Mouse (Mus musculus): ENCODE data around the gene Taar6. TPM values are rescaled to one million over a fixed set of nuclear protein-coding genes. Genes with fewer than 3 reads are reported as not detected.

The Taar6 gene
- not detected in 2 replicates for polyA plus RNA-seq (2012; rRNA removed)

GRCm38 (mm10) chr10:23985546-23985945, at the start of gene Taar6:
Gene Taar6, minus strand, starts transcription at chr10:23985646.
- no peak within 1 kb of the TSS for H3K4me3 ChIP-seq (ENCODE audit: extremely low read depth, insufficient read depth, insufficient read length)
- WGBS, result 87% methylated on average over 8 of the region's 8 CpGs
- H3K27ac ChIP-seq (ENCODE audit: insufficient read depth, low read length), result no peak within 1 kb of the TSS
- H3K36me3 ChIP-seq (ENCODE audit: control insufficient read depth, insufficient read depth, low read length), result no peaks in the 10 kb centered on the region
- H3K4me1 ChIP-seq (ENCODE audit: control insufficient read depth, insufficient read depth, insufficient read length), result no peaks in the 10 kb centered on the region
- DNase-seq (ENCODE audit: low read depth in 1 of 2, low spot score in 2 of 2), result no peak
- H3K27me3 ChIP-seq (ENCODE audit: control insufficient read depth, insufficient read depth, low read length), result no peaks in the 10 kb centered on the region
- TF ChIP-seq CTCF (IDR thresholded peaks at IDR 0.05; ENCODE audit: extremely low read depth, insufficient read depth, insufficient read length, insufficient replicate concordance) (no peak), POLR2A (IDR thresholded peaks at IDR 0.05; ENCODE audit: low read depth, low read length) (no peak)

- Histone ChIP-seq H3K36me3 (ENCODE audit: control insufficient read depth, insufficient read depth, low read length) (no peaks in the 10 kb centered on the region), H3K4me3 (ENCODE audit: extremely low read depth, insufficient read depth, insufficient read length) (no peak overlapping the region), H3K27ac (ENCODE audit: insufficient read depth, low read length) (no peak overlapping the region), H3K27me3 (ENCODE audit: control insufficient read depth, insufficient read depth, low read length) (no peaks in the 10 kb centered on the region), H3K4me1 (ENCODE audit: control insufficient read depth, insufficient read depth, insufficient read length) (no peaks in the 10 kb centered on the region)
- no peak for DNase-seq (ENCODE audit: low read depth in 1 of 2, low spot score in 2 of 2)
- TF ChIP-seq POLR2A (IDR thresholded peaks at IDR 0.05; ENCODE audit: low read depth, low read length) (no peak), CTCF (IDR thresholded peaks at IDR 0.05; ENCODE audit: extremely low read depth, insufficient read depth, insufficient read length, insufficient replicate concordance) (no peak)
These were observed 45.9 kb upstream of the Taar6 start for GRCm38 (mm10) chr10:24031347-24031746.

- H3K4me1 ChIP-seq (ENCODE audit: control insufficient read depth, insufficient read depth, insufficient read length), result no peaks in the 10 kb centered on the region
- no peaks in the 10 kb centered on the region for H3K27me3 ChIP-seq (ENCODE audit: control insufficient read depth, insufficient read depth, low read length)
- no peak for DNase-seq (ENCODE audit: low read depth in 1 of 2, low spot score in 2 of 2)
- no peak within 1 kb of the TSS for H3K27ac ChIP-seq (ENCODE audit: insufficient read depth, low read length)
- TF ChIP-seq POLR2A (IDR thresholded peaks at IDR 0.05; ENCODE audit: low read depth, low read length), result no peak
- no peak for TF ChIP-seq CTCF (IDR thresholded peaks at IDR 0.05; ENCODE audit: extremely low read depth, insufficient read depth, insufficient read length, insufficient replicate concordance)
- H3K36me3 ChIP-seq (ENCODE audit: control insufficient read depth, insufficient read depth, low read length), result no peaks in the 10 kb centered on the region
- H3K4me3 ChIP-seq (ENCODE audit: extremely low read depth, insufficient read depth, insufficient read length), result no peak within 1 kb of the TSS
These were observed 41.5 kb upstream of the Taar6 start, which contains the start of gene Taar7d for GRCm38 (mm10) chr10:24026922-24027321. Gene Taar7d, plus strand, starts transcription at chr10:24027222.

- Histone ChIP-seq H3K4me1 (ENCODE audit: control insufficient read depth, insufficient read depth, insufficient read length) (no peaks in the 10 kb centered on the region), H3K27me3 (ENCODE audit: control insufficient read depth, insufficient read depth, low read length) (no peaks in the 10 kb centered on the region), H3K4me3 (ENCODE audit: extremely low read depth, insufficient read depth, insufficient read length) (no peak overlapping the region), H3K27ac (ENCODE audit: insufficient read depth, low read length) (no peak overlapping the region), H3K36me3 (ENCODE audit: control insufficient read depth, insufficient read depth, low read length) (no peaks in the 10 kb centered on the region)
- 78% methylated on average over 1 of the region's 1 CpGs for WGBS
- no peak for DNase-seq (ENCODE audit: low read depth in 1 of 2, low spot score in 2 of 2)
- TF ChIP-seq CTCF (IDR thresholded peaks at IDR 0.05; ENCODE audit: extremely low read depth, insufficient read depth, insufficient read length, insufficient replicate concordance), result no peak
- TF ChIP-seq POLR2A (IDR thresholded peaks at IDR 0.05; ENCODE audit: low read depth, low read length), result no peak
These were observed 22.7 kb upstream of the Taar6 start for GRCm38 (mm10) chr10:24008143-24008542.

GRCm38 (mm10) chr10:24007034-24007433, 21.6 kb upstream of the Taar6 start:
- no peak overlapping the region for H3K4me3 ChIP-seq (ENCODE audit: extremely low read depth, insufficient read depth, insufficient read length)
- H3K4me1 ChIP-seq (ENCODE audit: control insufficient read depth, insufficient read depth, insufficient read length), result no peaks in the 10 kb centered on the region
- H3K27ac ChIP-seq (ENCODE audit: insufficient read depth, low read length), result no peak overlapping the region
- no peaks in the 10 kb centered on the region for H3K27me3 ChIP-seq (ENCODE audit: control insufficient read depth, insufficient read depth, low read length)
- no peak for TF ChIP-seq POLR2A (IDR thresholded peaks at IDR 0.05; ENCODE audit: low read depth, low read length)
- no peak for TF ChIP-seq CTCF (IDR thresholded peaks at IDR 0.05; ENCODE audit: extremely low read depth, insufficient read depth, insufficient read length, insufficient replicate concordance)
- no peaks in the 10 kb centered on the region for H3K36me3 ChIP-seq (ENCODE audit: control insufficient read depth, insufficient read depth, low read length)
- no peak for DNase-seq (ENCODE audit: low read depth in 1 of 2, low spot score in 2 of 2)
- 74% methylated on average over 2 of the region's 2 CpGs for WGBS

GRCm38 (mm10) chr10:24006442-24006841, 21.0 kb upstream of the Taar6 start:
- H3K4me3 ChIP-seq (ENCODE audit: extremely low read depth, insufficient read depth, insufficient read length), result no peak overlapping the region
- TF ChIP-seq CTCF (IDR thresholded peaks at IDR 0.05; ENCODE audit: extremely low read depth, insufficient read depth, insufficient read length, insufficient replicate concordance) (no peak), POLR2A (IDR thresholded peaks at IDR 0.05; ENCODE audit: low read depth, low read length) (no peak)
- no peaks in the 10 kb centered on the region for H3K27me3 ChIP-seq (ENCODE audit: control insufficient read depth, insufficient read depth, low read length)
- DNase-seq (ENCODE audit: low read depth in 1 of 2, low spot score in 2 of 2), result no peak
- H3K27ac ChIP-seq (ENCODE audit: insufficient read depth, low read length), result no peak overlapping the region
- 82% methylated on average over 1 of the region's 1 CpGs for WGBS
- H3K4me1 ChIP-seq (ENCODE audit: control insufficient read depth, insufficient read depth, insufficient read length), result no peaks in the 10 kb centered on the region
- no peaks in the 10 kb centered on the region for H3K36me3 ChIP-seq (ENCODE audit: control insufficient read depth, insufficient read depth, low read length)

- H3K27me3 ChIP-seq (ENCODE audit: control insufficient read depth, insufficient read depth, low read length), result no peaks in the 10 kb centered on the region
- 82% methylated on average over 1 of the region's 1 CpGs for WGBS
- H3K4me3 ChIP-seq (ENCODE audit: extremely low read depth, insufficient read depth, insufficient read length), result no peak within 1 kb of the TSS
- no peak for DNase-seq (ENCODE audit: low read depth in 1 of 2, low spot score in 2 of 2)
- no peak within 1 kb of the TSS for H3K27ac ChIP-seq (ENCODE audit: insufficient read depth, low read length)
- TF ChIP-seq POLR2A (IDR thresholded peaks at IDR 0.05; ENCODE audit: low read depth, low read length) (no peak), CTCF (IDR thresholded peaks at IDR 0.05; ENCODE audit: extremely low read depth, insufficient read depth, insufficient read length, insufficient replicate concordance) (no peak)
- no peaks in the 10 kb centered on the region for H3K36me3 ChIP-seq (ENCODE audit: control insufficient read depth, insufficient read depth, low read length)
- H3K4me1 ChIP-seq (ENCODE audit: control insufficient read depth, insufficient read depth, insufficient read length), result no peaks in the 10 kb centered on the region
These were observed 14.2 kb upstream of the Taar6 start, which contains the start of gene Taar7b for GRCm38 (mm10) chr10:23999639-24000038. Gene Taar7b, plus strand, starts transcription at chr10:23999939.

Data from spleen, adult 2 months (tissue).